Mouse (Mus musculus) spleen, adult 2 months (tissue): ENCODE results near the gene Foxf2. TPM values are rescaled to one million over a fixed set of nuclear protein-coding genes. Genes with fewer than 3 reads are reported as not detected.

Experiments used
- DNase-seq, 2 experiments: peaks; one replicate each; pipeline versions ENCODE4 v3.0.0 to v3.0.0-alpha.2; 2012 to 2021; ENCODE audit warnings: low spot score in 2 of 2, low read depth in 1 of 2
- H3K27ac ChIP-seq: fragments of 200-500 bp; 2 replicates; pipeline ENCODE4 v1.5.1; 2012; ENCODE audit warnings: low read length, inconsistent platforms; ENCODE audit not compliant: insufficient read depth
- H3K27me3 ChIP-seq: fragments of 200-500 bp; 2 replicates; pipeline ENCODE4 v1.6.1; 2012; ENCODE audit warnings: mild to moderate bottlenecking, moderate library complexity, low read length, inconsistent platforms; ENCODE audit not compliant: control insufficient read depth, insufficient read depth
- H3K36me3 ChIP-seq: fragments of 200-500 bp; 2 replicates; pipeline ENCODE4 v1.6.1; 2012; ENCODE audit warnings: mild to moderate bottlenecking, low read length, inconsistent platforms; ENCODE audit not compliant: control insufficient read depth, insufficient read depth
- H3K4me1 ChIP-seq: fragments of 200-500 bp; 2 replicates; pipeline ENCODE4 v1.6.1; 2011; ENCODE audit warnings: inconsistent platforms; ENCODE audit not compliant: control insufficient read depth, insufficient read depth, insufficient read length
- H3K4me3 ChIP-seq: fragments of 200-500 bp; 2 replicates; pipeline ENCODE4 v1.5.1; 2011; ENCODE audit warnings: mild to moderate bottlenecking, inconsistent platforms; ENCODE audit not compliant: insufficient read depth, insufficient read length; ENCODE audit errors: extremely low read depth
- CTCF ChIP-seq: fragments of 200-500 bp; IDR thresholded peaks from 2 replicates; pipeline ENCODE4 v1.5.1; 2011; ENCODE audit warnings: mild to moderate bottlenecking, inconsistent platforms; ENCODE audit not compliant: insufficient read depth, insufficient read length, insufficient replicate concordance; ENCODE audit errors: extremely low read depth
- POLR2A ChIP-seq: fragments of 200-500 bp; IDR thresholded peaks from 2 replicates; pipeline ENCODE4 v1.6.1; 2011; ENCODE audit warnings: low read depth, low read length, inconsistent platforms
- WGBS: fragments of 180-500 bp; shearing (Covaris S2); methylation state at CpG from one replicate; pipeline ENCODE4 v1.1.7; 2018; 5-methylcytosine and 5-hydroxymethylcytosine counted together
- polyA plus RNA-seq: library from polyadenylated mRNA; depleted of rRNA; stranded (reverse); fragments of >200 nt; gene quantifications from 2 replicates; pipeline ENCODE4 v1.2.3, GENCODE M21; 2012

Gene Foxf2
- polyA plus RNA-seq, 1 experiment: 0.04 TPM

DNA sequence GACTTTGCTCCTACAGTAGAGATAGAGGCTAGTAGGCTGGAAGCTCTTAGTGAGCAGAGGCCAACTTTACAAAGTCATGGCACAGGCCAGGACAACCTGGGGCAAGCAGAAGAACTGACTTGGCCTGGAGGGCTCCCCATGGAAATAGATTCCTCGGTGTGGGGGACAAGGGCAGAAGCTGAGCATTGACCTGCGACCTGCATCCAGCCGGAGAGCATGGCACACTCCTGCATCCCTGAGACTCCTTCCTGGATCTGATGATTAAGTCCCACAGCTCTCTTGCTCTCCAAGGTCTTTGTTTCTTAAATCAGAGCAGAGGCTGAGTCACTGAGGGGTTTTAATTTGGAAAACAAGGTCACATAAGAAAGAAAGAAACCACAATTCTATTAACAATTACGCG is 15.9 kb downstream of the Foxf2 start:
- Histone ChIP-seq H3K4me1 (no peaks in the 10 kb centered on the region), H3K27ac (no peak overlapping the region), H3K36me3 (no peaks in the 10 kb centered on the region), H3K4me3 (no peak overlapping the region), H3K27me3 (no peaks in the 10 kb centered on the region)
- DNase-seq: no peak
- 90% methylated on average over 5 of the region's 5 CpGs for WGBS
- TF ChIP-seq POLR2A: no peak
- no peak for TF ChIP-seq CTCF

GRCm38 (mm10) chr13:31652131-31652745 is 26.6 kb downstream of the Foxf2 start:
- DNase-seq: no peak
- Histone ChIP-seq H3K36me3 (no peaks in the 10 kb centered on the region), H3K4me3 (no peak overlapping the region), H3K27me3 (no peaks in the 10 kb centered on the region), H3K4me1 (no peaks in the 10 kb centered on the region), H3K27ac (no peak overlapping the region)
- TF ChIP-seq CTCF (no peak), POLR2A (no peak)
- WGBS: 86% methylated on average over 20 of the region's 20 CpGs

- no peak for DNase-seq
- WGBS: 59% methylated on average over 4 of the region's 4 CpGs
- Histone ChIP-seq H3K4me3 (no peak overlapping the region), H3K36me3 (no peaks in the 10 kb centered on the region), H3K27ac (no peak overlapping the region), H3K27me3 (no peaks in the 10 kb centered on the region), H3K4me1 (no peaks in the 10 kb centered on the region)
- no peak for TF ChIP-seq CTCF
- TF ChIP-seq POLR2A: no peak
Observed at GRCm38 (mm10) chr13:31656249-31656648, 30.6 kb downstream of the Foxf2 start.

DNA sequence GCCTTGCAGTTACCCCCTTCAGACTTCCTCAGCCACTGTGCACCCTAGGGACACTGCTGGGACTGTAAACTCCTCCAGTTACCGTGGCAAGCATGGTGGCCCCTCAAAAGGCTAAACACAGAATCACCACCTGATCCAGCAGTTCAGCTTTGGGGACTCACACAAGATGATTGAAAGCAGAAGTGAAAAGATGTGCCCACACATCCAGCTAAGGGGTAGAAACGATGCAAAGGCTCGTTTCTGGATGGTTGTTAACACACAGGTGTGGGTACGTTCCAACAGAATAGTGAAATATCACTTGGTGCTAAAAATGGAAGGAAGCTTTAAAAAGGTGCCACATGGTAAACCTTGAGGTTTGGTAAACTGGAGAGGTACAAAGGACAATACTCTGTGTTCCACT is 32.6 kb downstream of the Foxf2 start:
- DNase-seq: no peak
- Histone ChIP-seq H3K27me3 (no peaks in the 10 kb centered on the region), H3K27ac (no peak overlapping the region), H3K4me1 (no peaks in the 10 kb centered on the region), H3K36me3 (no peaks in the 10 kb centered on the region), H3K4me3 (no peak overlapping the region)
- TF ChIP-seq CTCF (no peak), POLR2A (no peak)
- WGBS: 46% methylated on average over 4 of the region's 4 CpGs

DNA sequence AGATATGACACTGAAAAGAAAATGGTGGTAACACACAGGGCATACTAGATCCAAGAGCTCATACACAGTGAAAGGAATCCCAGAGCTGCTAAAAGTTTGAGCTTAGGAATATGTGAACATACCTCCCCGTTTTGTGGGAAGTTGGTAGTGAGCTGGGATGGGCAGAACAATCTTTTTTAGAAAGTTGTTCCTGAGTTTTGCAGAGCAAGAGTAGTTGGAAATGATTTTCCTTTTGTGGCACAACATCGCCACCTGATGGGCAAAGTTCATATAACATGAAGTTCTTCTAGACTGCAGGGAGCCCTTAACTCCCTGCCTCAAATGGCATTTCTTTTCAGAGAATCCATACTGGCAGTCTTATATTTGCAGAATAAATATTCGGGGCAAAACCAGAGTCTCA is 33.3 kb downstream of the Foxf2 start:
- 8% methylated on average over 3 of the region's 3 CpGs for WGBS

DNA sequence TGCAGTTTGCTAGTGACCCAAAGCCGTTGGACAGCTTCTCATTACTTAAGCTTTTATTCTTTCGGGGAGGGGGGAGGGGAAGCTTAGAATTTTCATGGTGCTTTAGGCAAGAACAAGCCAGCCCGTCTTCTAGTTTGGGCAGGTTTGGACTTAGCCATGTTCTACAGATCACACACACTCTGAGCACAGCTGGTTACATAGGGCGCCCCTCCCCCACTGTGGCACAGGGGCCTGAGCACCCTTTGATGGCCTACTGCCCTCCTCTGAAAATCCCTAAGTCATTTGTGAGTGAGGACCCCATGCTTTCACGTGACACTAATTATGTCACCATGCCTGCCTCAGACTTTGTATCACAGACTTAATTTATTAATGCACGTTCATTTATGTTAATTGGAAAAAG is 35.6 kb downstream of the Foxf2 start:
- no peak overlapping the region for H3K4me3 ChIP-seq
- WGBS: 77% methylated on average over 6 of the region's 6 CpGs
- TF ChIP-seq CTCF (no peak), POLR2A (no peak)
- no peak for DNase-seq
- no peaks in the 10 kb centered on the region for H3K27me3 ChIP-seq
- H3K4me1 ChIP-seq: peaks cover 1% of the 10 kb centered on the region; the same call in 1 of the 2 replicates
- H3K27ac ChIP-seq: no peak overlapping the region
- no peaks in the 10 kb centered on the region for H3K36me3 ChIP-seq

More for the DNA sequence above, 33.3 kb downstream of the Foxf2 start:
- H3K27me3 ChIP-seq: no peaks in the 10 kb centered on the region
- no peak overlapping the region for H3K27ac ChIP-seq
- H3K36me3 ChIP-seq: no peaks in the 10 kb centered on the region
- no peak for TF ChIP-seq CTCF
- TF ChIP-seq POLR2A: no peak
- H3K4me3 ChIP-seq: no peak overlapping the region
- H3K4me1 ChIP-seq: no peaks in the 10 kb centered on the region
- DNase-seq: no peak

DNA sequence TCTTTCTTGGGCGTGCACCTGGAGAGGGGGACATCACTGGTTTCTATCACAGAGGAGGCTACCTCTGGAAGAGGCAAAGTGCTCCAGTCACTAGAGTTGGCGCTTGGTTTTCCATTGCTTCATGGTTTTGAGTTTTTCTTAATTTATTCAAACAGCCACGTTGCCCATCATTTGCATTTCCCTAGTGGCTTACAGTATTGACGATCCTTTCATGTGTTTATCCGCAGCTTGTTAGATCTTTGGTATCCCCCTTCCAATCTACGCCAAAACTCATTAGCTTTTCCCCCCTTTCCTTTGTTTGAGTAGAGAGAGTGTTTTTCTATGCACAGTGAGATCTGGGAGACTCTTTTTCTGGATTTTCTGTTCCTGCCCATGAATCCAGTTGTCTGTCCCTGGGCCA is 39.8 kb downstream of the Foxf2 start:
- Histone ChIP-seq H3K27ac (no peak overlapping the region), H3K27me3 (no peaks in the 10 kb centered on the region), H3K4me1 (peaks cover 1% of the 10 kb centered on the region; the same call in 1 of the 2 replicates), H3K4me3 (no peak overlapping the region), H3K36me3 (no peaks in the 10 kb centered on the region)
- WGBS: 65% methylated on average over 6 of the region's 6 CpGs
- DNase-seq: no peak
- no peak for TF ChIP-seq CTCF
- TF ChIP-seq POLR2A: no peak
